Mouse (Mus musculus): ENCODE results near the gene Igfbp4.

The Igfbp4 gene

GRCm38 (mm10) chr11:99041051-99041729 lies at the start of gene Igfbp4:
Igfbp4 (plus strand) TSS chr11:99041244.
- peak; percentile 38 to 64 for DNase-seq (ENCODE audit: low spot score in 2 of 2)

GRCm38 (mm10) chr11:98995987-98996386 lies 45.1 kb upstream of the Igfbp4 start:
- DNase-seq (ENCODE audit: low spot score in 2 of 2), result no peak

- no peak for DNase-seq (ENCODE audit: low spot score in 2 of 2)
Measured at GRCm38 (mm10) chr11:98997659-98998058, 43.4 kb upstream of the Igfbp4 start.

- DNase-seq (ENCODE audit: low spot score in 2 of 2), result no peak
Measured at GRCm38 (mm10) chr11:98998776-98999175, 42.3 kb upstream of the Igfbp4 start.

GRCm38 (mm10) chr11:98999243-98999642 lies 41.8 kb upstream of the Igfbp4 start:
- no peak for DNase-seq (ENCODE audit: low spot score in 2 of 2)

- no peak for DNase-seq (ENCODE audit: low spot score in 2 of 2)
Measured at GRCm38 (mm10) chr11:99006788-99007187, 34.3 kb upstream of the Igfbp4 start.

- no peak for DNase-seq (ENCODE audit: low spot score in 2 of 2)
Measured at GRCm38 (mm10) chr11:99010124-99010523, 30.9 kb upstream of the Igfbp4 start.

GRCm38 (mm10) chr11:99010706-99011105 lies 30.3 kb upstream of the Igfbp4 start:
- DNase-seq (ENCODE audit: low spot score in 2 of 2), result no peak

GRCm38 (mm10) chr11:99013856-99014255 lies 27.2 kb upstream of the Igfbp4 start:
- no peak for DNase-seq (ENCODE audit: low spot score in 2 of 2)

- DNase-seq (ENCODE audit: low spot score in 2 of 2), result no peak
Measured at GRCm38 (mm10) chr11:99019844-99020243, 21.2 kb upstream of the Igfbp4 start.

- no peak for DNase-seq (ENCODE audit: low spot score in 2 of 2)
Measured at GRCm38 (mm10) chr11:99022384-99022933, 18.6 kb upstream of the Igfbp4 start.

GRCm38 (mm10) chr11:99023094-99023493 lies 17.9 kb upstream of the Igfbp4 start:
- DNase-seq (ENCODE audit: low spot score in 2 of 2), result no peak

- DNase-seq (ENCODE audit: low spot score in 2 of 2), result peak; percentile 90 to 94
Measured at GRCm38 (mm10) chr11:99023500-99024467, 17.3 kb upstream of the Igfbp4 start, which contains the start of gene Top2a. Top2a (minus strand) TSS chr11:99024189.

- no peak for DNase-seq (ENCODE audit: low spot score in 2 of 2)
Measured at GRCm38 (mm10) chr11:99024468-99025134, 16.4 kb upstream of the Igfbp4 start.

- no peak for DNase-seq (ENCODE audit: low spot score in 2 of 2)
Measured at GRCm38 (mm10) chr11:99025878-99026277, 15.2 kb upstream of the Igfbp4 start.

- no peak for DNase-seq (ENCODE audit: low spot score in 2 of 2)
Measured at GRCm38 (mm10) chr11:99026899-99027440, 14.1 kb upstream of the Igfbp4 start.

- DNase-seq (ENCODE audit: low spot score in 2 of 2), result no peak
Measured at GRCm38 (mm10) chr11:99035350-99035749, 5.7 kb upstream of the Igfbp4 start.

- DNase-seq (ENCODE audit: low spot score in 2 of 2), result no peak
Measured at GRCm38 (mm10) chr11:99036254-99036653, 4.8 kb upstream of the Igfbp4 start.

- peak; percentile 56 to 83 for DNase-seq (ENCODE audit: low spot score in 2 of 2)
Measured at GRCm38 (mm10) chr11:99039782-99040181, 1.3 kb upstream of the Igfbp4 start.

- no peak for DNase-seq (ENCODE audit: low spot score in 2 of 2)
Measured at GRCm38 (mm10) chr11:99040346-99040974, 584 bp upstream of the Igfbp4 start.
